Mouse (Mus musculus) liver, embryonic 14.5 days (tissue): ENCODE measurements around the gene Acsm4. TPM values are rescaled to one million over a fixed set of nuclear protein-coding genes. Genes with fewer than 3 reads are reported as not detected.

Experiments used
- ATAC-seq: fragments of 200-750 bp; cut with Nextera tagmentation; 2 replicates; pipeline ENCODE4 v1.8.0; 2017; ENCODE audit warnings: moderate number of reproducible peaks, mild to moderate bottlenecking, moderate library complexity; ENCODE audit not compliant: insufficient read depth
- DNase-seq, 3 experiments: peaks; one replicate each; pipeline ENCODE4 v3.0.0-alpha.2; 2012 to 2013; ENCODE audit warnings: low read depth in 3 of 3, low spot score in 3 of 3
- H3K27ac ChIP-seq: fragments of 300-500 bp; sonication (generic); 2 replicates; pipeline ENCODE4 v1.5.1; 2014; ENCODE audit warnings: moderate library complexity, mild to moderate bottlenecking, control low read depth, inconsistent platforms
- H3K27me3 ChIP-seq: fragments of 300-500 bp; sonication (generic); 2 replicates; pipeline ENCODE4 v1.6.1; 2014; ENCODE audit warnings: mild to moderate bottlenecking, low read length, moderate library complexity; ENCODE audit not compliant: control insufficient read depth, insufficient read depth
- H3K36me3 ChIP-seq: fragments of 300-500 bp; sonication (generic); replicated peaks from 2 replicates; pipeline ENCODE4 v1.6.1; 2014; ENCODE audit warnings: low read depth; ENCODE audit not compliant: control insufficient read depth, insufficient read depth
- H3K4me1 ChIP-seq, 2 experiments: fragments of 200-500 bp in 1 of 2; fragments of 300-500 bp in 1 of 2; sonication (generic) in 1 of 2; replicated peaks; 2 replicates each; pipeline ENCODE4 v1.6.1; 2012 to 2014; ENCODE audit warnings: antibody characterized with exemption in 1 of 2, inconsistent platforms in 1 of 2, low read length in 1 of 2; ENCODE audit not compliant: control insufficient read depth in 2 of 2, insufficient read depth in 2 of 2
- H3K4me2 ChIP-seq: fragments of 300-500 bp; sonication (generic); 2 replicates; pipeline ENCODE4 v1.6.1; 2014; ENCODE audit warnings: low read depth, mild to moderate bottlenecking, control low read depth, moderate library complexity
- H3K4me3 ChIP-seq, 2 experiments: fragments of 200-500 bp in 1 of 2; fragments of 300-500 bp in 1 of 2; sonication (generic) in 1 of 2; 2 replicates each; pipeline ENCODE4 v1.5.1; 2012 to 2014; ENCODE audit warnings: low read depth in 2 of 2, low read length in 2 of 2, mild to moderate bottlenecking in 2 of 2, control low read depth in 1 of 2, inconsistent platforms in 1 of 2, moderate library complexity in 1 of 2; ENCODE audit not compliant: insufficient read depth in 1 of 2
- H3K9ac ChIP-seq: fragments of 300-500 bp; sonication (generic); replicated peaks from 2 replicates; pipeline ENCODE4 v1.6.1; 2014; ENCODE audit warnings: mild to moderate bottlenecking, control low read depth, moderate library complexity
- H3K9me3 ChIP-seq: fragments of 300-500 bp; sonication (generic); 2 replicates; pipeline ENCODE4 v1.6.1; 2016; ENCODE audit warnings: low read length, mixed read lengths; ENCODE audit not compliant: control insufficient read depth
- CTCF ChIP-seq: IDR thresholded peaks from 2 replicates; pipeline ENCODE4 v1.5.1; 2016; ENCODE audit warnings: antibody characterized with exemption, low read depth, control low read depth
- EP300 ChIP-seq: IDR thresholded peaks from 2 replicates; pipeline ENCODE4 v1.6.1; 2016; ENCODE audit warnings: antibody characterized with exemption, low read depth
- WGBS: fragments of 180-500 bp; shearing (Covaris S2); extraction: QIAGEN DNeasy Blood & Tissue Kit; methylation state at CpG from one replicate; pipeline ENCODE4 v1.1.7; 2014; ENCODE audit not compliant: insufficient replicate concordance; 5-methylcytosine and 5-hydroxymethylcytosine counted together
- polyA plus RNA-seq, 2 experiments: library from polyadenylated mRNA; depleted of rRNA in 1 of 2; stranded (reverse) in 1 of 2; unstranded in 1 of 2; fragments of >200 nt; fragmentation: Nextera tagmentation in 1 of 2; extraction: Ambion mirVana in 1 of 2; gene quantifications; 2 replicates each; pipeline versions ENCODE4 v1.2.1 to v1.2.3; 2012 to 2014

The Acsm4 gene
- polyA plus RNA-seq, 2 experiments = not detected

DNA sequence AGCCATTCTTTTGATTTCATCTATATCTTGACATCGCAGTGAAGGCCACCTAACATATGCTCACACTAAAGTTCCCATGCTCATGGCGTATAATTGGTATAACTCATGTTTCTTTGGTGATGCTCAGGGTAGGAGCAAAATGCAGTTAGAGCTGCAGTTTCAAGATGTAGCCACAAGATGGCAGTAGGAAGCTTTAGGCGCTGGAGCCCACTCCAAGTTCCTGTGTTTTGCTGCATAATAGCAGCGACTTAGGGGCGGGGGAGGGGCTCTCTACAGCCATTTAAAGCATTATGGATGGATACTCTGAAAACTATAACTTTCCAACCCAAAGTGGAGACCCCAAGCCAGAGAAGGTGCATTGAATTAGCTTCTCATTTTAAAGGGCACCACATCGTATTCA, 16.4 kb upstream of the Acsm4 start:
- Histone ChIP-seq H3K4me3 (no peak overlapping the region), H3K36me3 (no peaks in the 10 kb centered on the region), H3K4me2 (no peak overlapping the region), H3K27me3 (no peaks in the 10 kb centered on the region), H3K9me3 (no peaks in the 10 kb centered on the region), H3K27ac (no peak overlapping the region), H3K9ac (no peak overlapping the region), H3K4me1 (no peaks in the 10 kb centered on the region)
- no peak for ATAC-seq
- TF ChIP-seq CTCF (peak; percentile 81), EP300 (no peak)
- 17% methylated on average over 6 of the region's 6 CpGs for WGBS
- peak; percentile 0 to 10 (median 6) for DNase-seq

DNA sequence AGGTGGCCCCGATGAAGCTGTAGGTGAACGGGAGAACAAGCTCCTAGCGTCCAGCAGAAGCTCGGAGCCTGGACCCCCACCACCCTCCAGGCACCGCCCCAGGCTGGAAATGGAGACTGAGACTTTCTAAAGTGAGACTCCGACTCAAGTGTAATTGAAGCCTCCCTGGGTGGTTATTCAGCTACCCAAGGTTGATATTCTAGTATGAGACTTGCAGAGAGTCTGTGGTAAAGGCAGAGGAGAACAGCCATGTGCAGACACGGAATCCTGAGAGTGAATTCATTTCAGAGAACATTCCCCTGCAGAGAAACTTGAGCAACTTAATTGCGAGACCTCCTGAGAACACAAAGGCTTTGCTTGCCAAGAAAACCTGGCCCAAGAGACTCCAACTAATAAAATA, 9.7 kb upstream of the Acsm4 start:
- no peak overlapping the region for H3K27ac ChIP-seq
- H3K27me3 ChIP-seq = no peaks in the 10 kb centered on the region
- TF ChIP-seq CTCF = no peak
- TF ChIP-seq EP300 = no peak
- no peak overlapping the region for H3K4me2 ChIP-seq
- H3K9me3 ChIP-seq = no peaks in the 10 kb centered on the region
- H3K9ac ChIP-seq = no peak overlapping the region
- WGBS = 57% methylated on average over 8 of the region's 8 CpGs
- ATAC-seq = no peak
- H3K36me3 ChIP-seq = no peaks in the 10 kb centered on the region
- H3K4me1 ChIP-seq = no peaks in the 10 kb centered on the region
- no peak for DNase-seq
- H3K4me3 ChIP-seq = no peak overlapping the region

DNA sequence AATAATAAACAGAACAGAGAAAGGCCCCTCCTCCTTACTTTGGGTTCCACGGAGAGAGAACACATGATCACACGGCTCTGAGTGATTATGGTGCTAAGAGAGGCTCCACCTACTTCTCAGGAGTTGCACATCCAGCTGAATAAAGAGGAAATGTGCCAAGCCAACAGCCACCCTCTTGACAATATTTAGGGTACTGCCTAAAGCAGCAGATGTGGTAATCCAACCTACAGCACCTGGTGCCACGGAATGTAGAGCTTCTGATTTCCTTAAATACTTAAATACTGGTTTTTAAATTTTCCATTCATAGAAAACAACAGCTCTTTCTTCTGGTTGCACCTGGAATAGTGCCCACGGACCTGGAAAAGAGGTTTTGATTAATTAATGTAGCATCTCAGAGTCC, 7.1 kb upstream of the Acsm4 start:
- Histone ChIP-seq H3K36me3 (no peaks in the 10 kb centered on the region), H3K4me3 (no peak overlapping the region), H3K4me2 (no peak overlapping the region), H3K9me3 (no peaks in the 10 kb centered on the region), H3K9ac (no peak overlapping the region), H3K27me3 (no peaks in the 10 kb centered on the region), H3K4me1 (no peaks in the 10 kb centered on the region), H3K27ac (no peak overlapping the region)
- no peak for TF ChIP-seq EP300
- TF ChIP-seq CTCF = no peak
- no peak for DNase-seq
- ATAC-seq = no peak
- WGBS = 38% methylated on average over 4 of the region's 4 CpGs

DNA sequence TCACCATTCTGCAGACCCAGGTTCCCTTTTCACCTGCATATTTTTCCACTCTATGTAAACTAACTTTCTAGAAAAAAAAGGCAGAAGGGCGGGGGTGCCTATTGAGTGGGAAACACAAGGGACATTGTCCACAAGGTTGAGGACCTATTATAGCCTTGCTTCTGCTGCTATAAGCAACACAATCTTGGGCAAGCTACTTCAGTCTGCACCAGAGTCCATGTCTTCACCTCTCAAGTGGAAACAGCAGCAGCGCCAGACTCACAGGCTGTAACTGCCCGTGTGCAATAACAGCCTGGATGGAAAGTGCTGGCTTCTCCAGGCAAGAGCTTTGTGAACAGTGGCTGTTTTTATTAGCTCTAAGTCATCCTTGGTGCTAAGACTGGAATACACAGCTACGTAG, 2.5 kb downstream of the Acsm4 start:
- H3K27me3 ChIP-seq = no peaks in the 10 kb centered on the region
- no peaks in the 10 kb centered on the region for H3K36me3 ChIP-seq
- no peak for ATAC-seq
- 53% methylated on average over 4 of the region's 4 CpGs for WGBS
- H3K4me1 ChIP-seq = no peaks in the 10 kb centered on the region
- TF ChIP-seq EP300 (no peak), CTCF (no peak)
- DNase-seq = no peak
- H3K9me3 ChIP-seq = no peaks in the 10 kb centered on the region
- H3K9ac ChIP-seq = no peak overlapping the region
- no peak overlapping the region for H3K4me3 ChIP-seq
- no peak overlapping the region for H3K4me2 ChIP-seq
- no peak overlapping the region for H3K27ac ChIP-seq

DNA sequence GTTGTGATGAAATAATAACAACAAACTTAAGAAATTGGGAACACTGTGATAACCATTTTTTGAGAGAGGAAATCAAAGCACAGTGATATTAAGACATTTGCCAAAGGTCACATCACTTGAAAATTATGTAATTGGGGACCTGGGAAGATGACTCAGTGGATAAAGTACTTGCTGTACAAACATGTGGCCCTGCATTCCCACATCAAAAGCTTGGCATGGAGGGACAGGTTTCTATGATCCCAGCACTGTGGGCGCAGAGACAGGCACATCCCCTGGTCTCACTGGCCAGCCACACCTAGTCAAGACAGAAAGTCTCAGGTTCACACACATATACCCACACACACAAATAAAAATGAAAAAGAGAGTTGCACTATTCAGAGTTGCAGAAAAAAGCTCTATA, 5.1 kb downstream of the Acsm4 start:
- no peaks in the 10 kb centered on the region for H3K27me3 ChIP-seq
- no peaks in the 10 kb centered on the region for H3K4me1 ChIP-seq
- no peak overlapping the region for H3K9ac ChIP-seq
- H3K9me3 ChIP-seq = no peaks in the 10 kb centered on the region
- WGBS = 69% methylated on average over 1 of the region's 1 CpGs
- no peak overlapping the region for H3K4me3 ChIP-seq
- no peak overlapping the region for H3K4me2 ChIP-seq
- no peaks in the 10 kb centered on the region for H3K36me3 ChIP-seq
- ATAC-seq (no peak), DNase-seq (no peak)
- TF ChIP-seq CTCF = no peak
- TF ChIP-seq EP300 = no peak
- no peak overlapping the region for H3K27ac ChIP-seq
